Mouse (Mus musculus) right cerebral cortex, postnatal 25 days (tissue): Measurements from ENCODE around the gene Lgals2.

Source experiments
- DNase-seq: peaks from one replicate; pipeline ENCODE4 v3.0.0; 2022

Lgals2 gene

DNA sequence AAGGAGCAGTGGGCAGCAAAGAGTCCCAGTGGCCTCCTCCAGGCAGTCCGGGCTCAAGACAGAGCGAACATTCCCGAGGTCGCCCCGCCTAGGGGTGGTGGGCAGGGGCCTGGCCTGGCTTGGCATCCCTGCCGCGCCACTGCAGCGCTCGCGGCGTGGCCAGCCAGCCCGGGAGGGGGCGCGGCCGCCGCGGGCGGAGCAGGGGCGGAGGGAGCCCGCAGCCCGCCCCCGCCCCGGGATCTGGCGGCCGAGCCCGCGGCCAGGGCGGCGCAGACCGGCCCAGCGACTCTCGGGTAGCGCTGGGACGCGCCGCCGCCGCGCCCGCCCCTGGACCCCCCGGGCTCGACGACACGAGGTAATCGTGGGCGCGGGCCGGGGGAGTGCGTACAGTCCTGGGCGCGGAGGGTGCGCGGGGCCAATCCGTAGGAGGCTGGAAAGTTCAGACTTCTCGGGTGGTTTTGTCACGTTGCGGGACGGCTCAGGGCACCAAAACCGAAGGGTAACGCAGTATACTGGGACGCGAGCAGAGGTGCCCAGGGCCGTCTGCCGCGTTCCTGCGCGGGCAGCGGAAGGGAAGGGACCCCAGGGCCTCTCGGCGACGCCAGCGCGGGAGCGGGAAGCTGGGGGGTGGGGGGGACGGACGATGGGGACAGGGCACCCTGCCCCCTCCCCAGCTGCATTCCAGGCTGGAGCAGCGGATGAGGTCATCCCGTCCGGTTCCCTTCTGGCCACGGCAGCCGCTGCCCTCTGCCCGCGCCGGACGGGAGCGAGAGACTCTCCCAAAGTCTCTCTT lies 12.8 kb downstream of the Lgals2 start, which contains the start of gene Cdc42ep1:
Gene Cdc42ep1, plus strand, starts transcription at position 254 of the 793 bp plus-strand sequence.
- DNase-seq, result peak; percentile 43

- no peak for DNase-seq
Measured at GRCm38 (mm10) chr15:78841161-78841790, 14.1 kb downstream of the Lgals2 start.

DNA sequence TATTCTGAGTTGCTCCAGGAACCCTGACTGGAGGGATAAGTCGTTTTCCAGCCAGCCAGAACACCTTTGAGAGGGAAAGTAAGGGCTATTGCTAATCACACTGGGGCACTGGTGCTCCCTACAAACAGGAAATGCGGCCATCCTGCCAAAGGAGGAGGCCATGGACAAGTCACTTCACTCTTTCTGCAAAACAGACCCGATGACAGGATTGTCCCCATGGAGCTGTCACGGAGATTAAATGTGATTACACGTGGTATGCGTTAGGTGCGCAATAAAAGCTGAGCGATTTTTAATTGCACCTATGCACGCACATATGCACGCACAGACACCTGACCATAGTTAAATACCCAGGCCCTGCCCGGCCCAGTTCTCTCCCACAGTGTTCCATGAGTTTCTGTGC lies 14.6 kb downstream of the Lgals2 start:
- DNase-seq, result no peak

GRCm38 (mm10) chr15:78840241-78840640 lies 15.1 kb downstream of the Lgals2 start:
- DNase-seq, result no peak

DNA sequence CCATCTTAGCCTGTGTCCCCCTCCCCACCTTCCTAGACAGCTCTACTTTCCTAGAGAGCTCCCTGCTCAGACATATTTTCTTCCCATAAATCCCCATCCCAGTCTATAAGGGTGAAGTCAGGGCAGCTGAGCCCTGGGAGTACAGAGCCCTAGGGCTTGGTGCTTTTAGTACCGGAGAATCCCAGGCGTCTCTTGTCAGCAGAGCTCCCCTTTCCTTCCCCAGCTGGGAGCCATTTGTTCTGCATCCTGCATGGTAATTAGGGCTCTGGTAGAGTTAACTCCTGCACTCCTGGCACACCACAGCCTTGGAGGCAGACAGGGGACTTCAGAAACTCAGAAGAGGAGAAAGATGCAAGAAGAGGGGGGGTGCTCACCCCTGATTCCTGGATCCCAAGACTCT lies 15.6 kb downstream of the Lgals2 start:
- DNase-seq, result no peak

GRCm38 (mm10) chr15:78836086-78836621 lies 19.2 kb downstream of the Lgals2 start:
- no peak for DNase-seq

- DNase-seq, result no peak
Measured at GRCm38 (mm10) chr15:78835200-78836085, 19.9 kb downstream of the Lgals2 start.

GRCm38 (mm10) chr15:78834233-78835005 lies 20.9 kb downstream of the Lgals2 start:
- DNase-seq, result no peak

DNA sequence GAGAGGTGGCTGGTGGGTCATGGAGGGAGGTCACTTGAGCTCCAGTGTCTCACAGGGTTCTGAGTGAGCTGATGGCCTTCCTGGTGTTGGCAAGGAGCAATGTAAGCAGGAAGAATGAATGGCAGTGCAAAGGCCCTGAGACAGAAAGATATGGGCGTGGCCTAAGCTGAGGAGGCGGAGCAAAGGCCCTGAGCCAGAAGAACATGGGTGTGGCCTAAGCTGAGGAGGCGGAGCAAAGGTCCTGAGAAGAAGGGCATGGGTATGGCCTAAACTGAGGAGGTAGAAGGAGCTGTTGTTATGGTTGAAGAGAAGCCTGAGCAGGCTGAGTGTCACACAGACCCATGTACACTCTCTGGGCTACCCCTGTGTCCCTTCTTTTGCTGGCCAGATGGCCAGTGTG lies 21.7 kb downstream of the Lgals2 start:
- no peak for DNase-seq

DNA sequence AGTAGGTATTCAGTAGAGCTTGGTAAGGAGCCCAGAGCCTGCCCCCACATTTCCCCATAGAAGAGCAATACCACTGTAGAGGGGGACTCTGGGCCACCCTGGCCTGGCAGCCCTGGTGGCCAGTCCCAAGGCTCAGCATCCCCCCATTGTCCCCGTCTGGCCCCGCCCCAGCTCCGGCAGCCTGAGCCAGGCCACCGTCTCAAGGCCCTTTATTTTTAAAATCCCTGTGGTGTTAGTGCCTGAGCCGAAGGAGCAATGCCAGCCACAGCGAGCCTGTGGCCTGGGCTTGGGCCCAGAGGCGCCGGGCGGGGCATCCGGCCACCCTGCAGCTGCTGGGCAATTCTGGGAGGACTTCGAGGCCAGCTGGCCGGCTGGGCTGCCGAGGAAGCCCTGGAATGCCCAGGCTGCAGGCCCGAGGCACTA lies 22.6 kb downstream of the Lgals2 start:
- peak; percentile 62 for DNase-seq

DNA sequence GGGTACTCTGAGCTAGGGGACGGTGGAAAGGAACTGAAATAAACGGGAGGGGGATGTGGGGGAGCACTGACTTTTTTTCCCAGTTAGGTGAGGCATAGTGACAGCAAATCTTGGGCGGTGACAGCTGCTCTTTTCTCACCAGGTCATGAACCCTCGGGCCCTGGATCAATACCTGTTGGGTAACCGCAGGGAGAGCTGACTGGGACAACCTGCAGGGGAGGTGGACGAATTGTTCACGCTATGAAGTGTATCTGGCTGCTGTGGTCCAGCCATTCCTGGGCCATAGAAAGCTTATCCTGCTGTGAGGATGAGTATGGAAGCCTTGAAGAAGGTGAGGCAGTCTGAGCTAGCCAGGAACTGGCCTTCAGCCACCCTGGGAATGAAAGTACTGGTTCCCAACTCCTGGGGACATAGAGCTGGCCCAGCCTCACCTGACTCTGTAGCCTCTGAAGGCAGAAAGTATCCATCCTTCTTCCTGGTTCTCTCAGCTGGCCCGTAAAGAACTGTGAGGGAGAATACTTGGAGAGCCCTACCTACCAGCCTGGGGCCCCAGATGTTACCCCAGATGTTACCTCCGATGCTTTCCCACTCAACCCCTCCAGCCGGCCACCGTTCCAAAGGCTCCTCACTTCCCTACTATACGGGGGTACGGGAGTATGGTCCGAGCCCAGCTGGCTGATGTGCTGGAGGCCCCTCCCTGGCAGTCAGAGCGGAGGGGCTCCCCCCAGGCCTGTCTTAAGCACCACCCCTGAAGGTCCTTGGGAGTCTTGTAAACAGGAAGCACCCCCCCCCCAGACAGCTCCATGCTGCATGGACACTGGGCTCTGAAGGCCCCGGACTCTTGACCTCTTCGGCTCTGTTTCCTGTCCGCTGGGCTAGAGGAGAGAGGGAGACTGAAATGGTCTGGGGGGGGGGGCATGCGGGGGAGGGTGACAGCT lies 23.3 kb downstream of the Lgals2 start:
- no peak for DNase-seq

- DNase-seq, result no peak
Measured at GRCm38 (mm10) chr15:78830742-78831719, 24.3 kb downstream of the Lgals2 start.

DNA sequence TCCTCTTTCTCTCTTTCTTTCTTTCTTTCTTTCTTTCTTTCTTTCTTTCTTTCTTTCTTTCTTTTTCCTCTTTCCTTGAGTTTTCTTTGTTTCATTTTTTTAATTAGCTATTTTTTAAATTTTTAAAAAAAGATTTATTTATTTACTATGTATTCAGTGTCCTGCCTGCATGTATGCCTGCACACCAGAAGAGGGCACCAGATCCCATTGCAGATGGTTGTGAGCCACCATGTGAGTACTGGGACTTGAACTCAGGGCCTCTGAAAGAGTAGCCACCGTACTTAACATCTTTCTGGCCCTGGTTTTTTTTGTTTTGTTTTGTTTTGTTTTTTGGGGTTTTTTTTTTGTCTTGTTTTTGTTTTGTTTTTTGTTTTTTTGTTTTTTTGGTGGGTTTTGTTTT lies 25.7 kb downstream of the Lgals2 start:
- DNase-seq, result no peak

DNA sequence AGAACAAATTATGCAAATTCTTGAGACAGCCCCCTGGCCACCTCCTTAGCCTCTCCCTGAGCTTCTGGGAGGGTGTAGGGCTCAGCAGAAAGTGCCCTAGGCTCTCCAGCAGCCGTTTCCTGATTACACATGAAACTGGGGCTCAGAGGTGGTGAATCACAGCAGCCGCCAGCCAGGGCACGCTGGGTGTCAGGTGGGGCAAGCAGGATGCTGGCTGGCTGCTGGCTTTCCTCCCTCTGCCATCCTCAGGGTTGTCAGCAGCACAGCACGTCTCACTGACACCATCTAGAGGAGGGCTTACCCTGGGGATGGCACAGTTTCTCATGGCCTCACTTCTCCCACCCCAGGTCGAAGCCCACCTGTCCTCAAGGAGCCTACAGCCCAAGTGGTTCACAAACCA lies 27.0 kb downstream of the Lgals2 start:
- no peak for DNase-seq

DNA sequence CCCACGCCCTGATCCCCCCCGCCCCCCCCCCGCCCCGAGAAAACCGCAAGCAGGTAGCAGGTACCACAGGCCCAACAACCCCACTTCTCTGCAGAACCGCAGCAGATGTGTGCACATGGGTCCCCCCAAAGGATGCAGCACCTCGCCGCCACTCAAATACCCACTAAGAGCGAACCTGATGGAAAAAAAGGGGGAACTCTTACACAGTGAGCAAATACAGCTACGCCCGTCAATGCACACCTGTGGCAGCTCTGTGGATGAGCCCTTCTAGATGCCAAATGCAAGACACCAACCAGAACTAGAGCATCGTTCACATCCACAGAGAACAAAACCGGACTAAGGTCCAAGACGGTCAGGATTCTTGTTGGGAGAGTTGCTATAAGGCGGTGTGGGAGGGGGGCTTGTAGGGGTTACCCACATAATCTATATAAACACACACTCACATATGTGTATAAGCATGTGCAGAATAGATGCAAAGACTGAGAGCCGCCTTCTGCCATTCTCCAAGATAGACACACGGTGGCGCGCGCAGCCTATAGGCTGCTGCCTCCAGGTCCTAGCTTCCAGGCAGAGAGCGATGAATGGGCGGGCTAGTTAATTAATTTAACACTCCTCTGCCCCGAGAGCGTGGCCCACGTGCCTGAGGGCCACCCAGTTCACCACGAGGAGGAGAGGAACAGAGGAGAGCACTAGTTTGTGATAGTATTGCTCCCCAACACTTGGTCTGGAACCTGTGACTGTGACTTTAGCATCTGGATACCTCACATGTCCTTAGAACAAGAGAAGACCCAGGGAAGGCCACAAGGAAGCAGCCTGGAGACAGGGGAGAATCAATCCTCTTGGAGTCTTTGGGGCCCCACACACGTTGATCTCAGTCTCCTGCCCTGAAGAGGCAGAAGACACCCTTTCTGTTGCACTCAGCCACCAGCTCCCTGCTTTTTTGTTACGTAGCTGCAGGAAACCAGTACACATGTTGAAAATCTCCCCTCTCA lies 28.8 kb downstream of the Lgals2 start:
- DNase-seq, result peak; percentile 59

DNA sequence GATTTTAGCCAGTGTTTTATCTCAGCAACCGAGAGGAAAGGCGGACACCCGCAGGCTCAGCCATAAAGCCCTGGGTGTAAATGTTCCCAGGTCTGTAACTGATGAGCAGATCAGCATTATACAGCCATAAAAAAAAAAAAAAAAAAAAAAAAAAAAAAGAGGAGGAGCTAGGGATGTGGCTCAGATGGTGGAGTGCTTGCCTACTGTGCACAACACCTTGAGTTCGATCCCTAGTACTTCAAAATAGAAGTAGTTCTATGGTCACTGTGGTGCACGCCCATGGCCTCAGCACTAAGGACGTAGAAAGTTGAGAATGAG lies 39.3 kb downstream of the Lgals2 start:
- DNase-seq, result no peak

GRCm38 (mm10) chr15:78815314-78816073 lies 39.8 kb downstream of the Lgals2 start:
- DNase-seq, result no peak

DNA sequence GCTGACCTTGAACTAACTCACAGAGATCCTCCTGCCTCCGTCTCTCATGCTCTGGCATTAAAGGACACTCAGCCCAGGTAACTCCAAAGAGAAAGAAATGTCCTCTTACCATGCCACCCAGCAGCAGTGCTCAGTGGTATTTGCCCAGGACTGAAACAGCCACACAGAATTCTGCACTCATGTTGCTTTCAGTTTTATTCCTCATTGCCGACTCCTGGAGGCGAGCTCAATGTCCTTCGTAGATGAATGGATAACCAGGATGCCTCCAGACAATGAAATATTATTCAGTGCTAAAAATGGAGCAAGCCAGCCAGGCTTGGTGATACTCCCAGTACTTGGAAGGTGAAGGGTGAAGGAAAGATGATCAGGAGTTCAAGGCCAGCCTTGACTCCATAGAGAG lies 41.7 kb downstream of the Lgals2 start:
- no peak for DNase-seq
